Mouse (Mus musculus): ENCODE measurements at regions not wholly inside any gene's neighbourhood (a gene's known extent, or its start where the extent isn't known, plus 50 kb on each side); places are given as distances from the start of the nearest gene placed in this dataset.

DNA sequence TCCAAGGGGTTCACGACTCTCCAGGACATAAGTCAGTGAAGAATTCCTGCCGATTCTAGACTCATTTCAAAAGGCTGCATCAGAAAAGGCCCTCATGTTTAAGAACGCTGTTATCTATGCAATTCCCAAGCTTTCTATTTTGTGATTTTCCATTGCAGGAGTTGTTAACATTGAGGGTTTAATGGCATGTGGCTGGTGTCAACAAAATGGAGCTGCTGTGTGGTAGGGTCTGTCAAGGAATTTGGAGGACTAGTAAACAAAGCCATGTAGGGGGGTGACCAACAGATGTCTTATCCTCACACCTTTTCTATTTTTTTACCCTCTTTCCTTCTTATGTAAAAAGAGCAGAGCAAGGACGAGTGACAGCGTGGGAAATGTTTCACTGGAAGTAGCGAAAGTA is 186.9 kb upstream of the Ccdc122 start:
- 76% methylated on average over 6 of the region's 6 CpGs for WGBS
- no peak for DNase-seq (ENCODE audit: low spot score)

DNA sequence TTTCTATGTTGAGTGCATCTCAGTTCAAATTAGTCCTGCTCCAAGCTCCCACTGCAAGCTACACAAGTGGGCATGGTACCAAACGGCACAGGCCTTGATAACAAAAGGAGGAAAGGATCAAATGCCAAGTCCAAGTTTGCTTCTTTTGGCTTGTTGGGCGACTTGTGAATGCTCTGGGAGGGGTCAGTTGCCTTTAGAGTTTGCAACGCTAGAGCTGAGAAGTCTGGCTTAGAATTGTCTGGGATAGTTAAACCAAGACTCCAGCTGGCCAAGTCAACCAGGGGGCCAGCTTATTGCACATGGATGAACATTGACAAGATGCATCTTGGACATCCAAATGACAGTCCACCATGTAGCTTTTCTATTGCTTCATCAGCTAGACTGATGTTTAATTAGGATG is 187.5 kb upstream of the Ccdc122 start:
- H3K9me3 ChIP-seq (ENCODE audit: control insufficient read depth, low read length) = no peaks in the 10 kb centered on the region
- no peak for DNase-seq (ENCODE audit: low spot score)
- no peak for ATAC-seq (ENCODE audit: low FRiP score)
- 56% methylated on average over 3 of the region's 3 CpGs for WGBS
- no peak overlapping the region for H3K9ac ChIP-seq
- no peaks in the 10 kb centered on the region for H3K4me1 ChIP-seq (replicated peaks; ENCODE audit: control insufficient read depth, insufficient read depth, low read length)
- H3K4me3 ChIP-seq (replicated peaks; ENCODE audit: low read length) = no peak overlapping the region
- no peak overlapping the region for H3K4me2 ChIP-seq (replicated peaks)
- H3K27me3 ChIP-seq (ENCODE audit: control insufficient read depth, insufficient read depth, low read length) = no peaks in the 10 kb centered on the region
- H3K27ac ChIP-seq = no peak overlapping the region
- no peaks in the 10 kb centered on the region for H3K36me3 ChIP-seq (replicated peaks; ENCODE audit: control insufficient read depth, insufficient read depth)

More for the DNA sequence above, 186.9 kb upstream of the Ccdc122 start:
- Histone ChIP-seq H3K4me3 (replicated peaks; ENCODE audit: low read length) (no peak overlapping the region), H3K4me2 (replicated peaks) (no peak overlapping the region), H3K4me1 (replicated peaks; ENCODE audit: control insufficient read depth, insufficient read depth, low read length) (no peaks in the 10 kb centered on the region), H3K27ac (no peak overlapping the region), H3K36me3 (replicated peaks; ENCODE audit: control insufficient read depth, insufficient read depth) (no peaks in the 10 kb centered on the region), H3K27me3 (ENCODE audit: control insufficient read depth, insufficient read depth, low read length) (no peaks in the 10 kb centered on the region), H3K9me3 (ENCODE audit: control insufficient read depth, low read length) (no peaks in the 10 kb centered on the region), H3K9ac (no peak overlapping the region)
- no peak for ATAC-seq (ENCODE audit: low FRiP score)

DNA sequence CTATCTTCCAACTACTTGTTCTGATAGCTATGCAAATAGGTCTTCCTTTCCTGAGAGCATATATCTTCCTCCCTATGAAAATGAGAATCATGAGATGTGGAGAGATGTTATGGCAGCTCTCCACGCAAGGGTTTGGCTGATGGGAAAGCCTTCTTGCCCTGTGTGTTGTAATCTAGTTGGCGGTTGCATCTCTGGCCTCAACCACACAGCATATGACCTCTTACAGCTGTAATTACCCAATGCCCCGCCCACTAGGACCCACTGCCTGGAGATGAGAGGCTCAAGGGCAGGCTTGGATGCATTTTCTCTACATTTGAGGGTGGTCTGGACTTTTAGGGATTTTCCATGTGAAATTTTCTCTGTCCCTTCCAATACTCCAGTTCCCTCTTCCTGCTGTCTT is 190.9 kb upstream of the Ccdc122 start:
- ATAC-seq (ENCODE audit: low FRiP score) = no peak
- Histone ChIP-seq H3K9me3 (ENCODE audit: control insufficient read depth, low read length) (no peaks in the 10 kb centered on the region), H3K4me1 (replicated peaks; ENCODE audit: control insufficient read depth, insufficient read depth, low read length) (no peaks in the 10 kb centered on the region), H3K9ac (no peak overlapping the region), H3K36me3 (replicated peaks; ENCODE audit: control insufficient read depth, insufficient read depth) (no peaks in the 10 kb centered on the region), H3K27me3 (ENCODE audit: control insufficient read depth, insufficient read depth, low read length) (no peaks in the 10 kb centered on the region), H3K27ac (no peak overlapping the region), H3K4me3 (replicated peaks; ENCODE audit: low read length) (no peak overlapping the region), H3K4me2 (replicated peaks) (no peak overlapping the region)
- no peak for DNase-seq (ENCODE audit: low spot score)
- 82% methylated on average over 3 of the region's 3 CpGs for WGBS

DNA sequence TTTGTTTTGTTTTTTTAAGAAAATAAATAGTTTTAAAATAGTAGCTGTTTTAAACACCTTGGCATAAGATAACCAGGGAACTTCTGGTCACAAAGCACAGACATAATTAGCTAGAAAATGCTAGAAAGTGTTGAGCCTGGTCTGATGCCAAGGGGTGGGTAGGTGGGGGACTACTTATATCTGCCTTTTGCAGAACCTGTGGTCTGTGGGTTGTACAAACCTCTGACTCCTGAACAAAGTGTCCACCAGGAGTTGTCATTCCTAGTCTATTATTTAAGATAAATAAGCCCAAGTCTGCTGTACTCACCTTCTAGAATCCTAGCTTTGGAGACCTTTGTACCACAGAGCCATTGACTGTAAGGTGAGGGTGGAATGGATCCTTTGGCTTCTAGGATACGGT is 191.9 kb upstream of the Ccdc122 start:
- WGBS = 87% methylated on average over 1 of the region's 1 CpGs
- no peak overlapping the region for H3K9ac ChIP-seq
- no peaks in the 10 kb centered on the region for H3K36me3 ChIP-seq (replicated peaks; ENCODE audit: control insufficient read depth, insufficient read depth)
- H3K27ac ChIP-seq = no peak overlapping the region
- no peak overlapping the region for H3K4me3 ChIP-seq (replicated peaks; ENCODE audit: low read length)
- no peaks in the 10 kb centered on the region for H3K4me1 ChIP-seq (replicated peaks; ENCODE audit: control insufficient read depth, insufficient read depth, low read length)
- DNase-seq (ENCODE audit: low spot score) (no peak), ATAC-seq (ENCODE audit: low FRiP score) (no peak)
- H3K9me3 ChIP-seq (ENCODE audit: control insufficient read depth, low read length) = no peaks in the 10 kb centered on the region
- no peak overlapping the region for H3K4me2 ChIP-seq (replicated peaks)
- H3K27me3 ChIP-seq (ENCODE audit: control insufficient read depth, insufficient read depth, low read length) = no peaks in the 10 kb centered on the region

DNA sequence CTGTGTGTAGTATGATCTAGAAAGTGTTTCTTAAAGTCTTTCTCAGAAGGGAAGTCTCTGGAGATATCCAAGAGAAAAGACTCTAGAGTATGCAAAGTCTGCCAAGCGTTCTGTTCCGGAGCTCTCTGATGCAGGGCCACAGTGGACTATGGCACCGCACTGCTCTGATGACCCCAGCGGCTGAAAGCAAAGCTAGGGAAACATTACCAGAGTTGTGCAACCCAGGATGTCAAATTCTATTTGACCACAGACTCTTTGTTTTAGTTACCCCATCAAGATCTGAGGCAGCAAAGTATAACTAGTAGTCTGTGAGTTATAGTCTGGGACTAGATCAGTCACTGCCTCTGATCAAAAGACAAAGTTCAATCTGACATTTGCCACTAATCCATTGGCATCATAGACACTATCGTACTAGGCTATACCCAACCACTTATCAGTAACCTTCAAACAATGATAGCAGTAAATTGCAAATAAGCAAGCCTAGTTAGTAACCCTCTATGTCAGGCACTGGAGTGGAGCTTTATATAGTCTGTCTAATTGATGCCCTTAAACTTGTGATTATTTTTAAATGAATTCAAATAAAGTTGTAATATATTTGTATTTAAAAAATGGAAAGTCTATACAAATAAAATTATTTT is 198.9 kb upstream of the Ccdc122 start:
- DNase-seq (ENCODE audit: low spot score) (no peak), ATAC-seq (ENCODE audit: low FRiP score) (no peak)
- WGBS = 89% methylated on average over 5 of the region's 5 CpGs
- no peak overlapping the region for H3K4me3 ChIP-seq (replicated peaks; ENCODE audit: low read length)
- H3K9ac ChIP-seq = no peak overlapping the region
- no peaks in the 10 kb centered on the region for H3K27me3 ChIP-seq (ENCODE audit: control insufficient read depth, insufficient read depth, low read length)
- H3K9me3 ChIP-seq (ENCODE audit: control insufficient read depth, low read length) = no peaks in the 10 kb centered on the region
- H3K4me1 ChIP-seq (replicated peaks; ENCODE audit: control insufficient read depth, insufficient read depth, low read length) = 0 out of 2 replicates have a peak, but pooled peaks cover 3% of the 10 kb centered on the region
- H3K4me2 ChIP-seq (replicated peaks) = no peak overlapping the region
- no peak overlapping the region for H3K27ac ChIP-seq
- no peaks in the 10 kb centered on the region for H3K36me3 ChIP-seq (replicated peaks; ENCODE audit: control insufficient read depth, insufficient read depth)

DNA sequence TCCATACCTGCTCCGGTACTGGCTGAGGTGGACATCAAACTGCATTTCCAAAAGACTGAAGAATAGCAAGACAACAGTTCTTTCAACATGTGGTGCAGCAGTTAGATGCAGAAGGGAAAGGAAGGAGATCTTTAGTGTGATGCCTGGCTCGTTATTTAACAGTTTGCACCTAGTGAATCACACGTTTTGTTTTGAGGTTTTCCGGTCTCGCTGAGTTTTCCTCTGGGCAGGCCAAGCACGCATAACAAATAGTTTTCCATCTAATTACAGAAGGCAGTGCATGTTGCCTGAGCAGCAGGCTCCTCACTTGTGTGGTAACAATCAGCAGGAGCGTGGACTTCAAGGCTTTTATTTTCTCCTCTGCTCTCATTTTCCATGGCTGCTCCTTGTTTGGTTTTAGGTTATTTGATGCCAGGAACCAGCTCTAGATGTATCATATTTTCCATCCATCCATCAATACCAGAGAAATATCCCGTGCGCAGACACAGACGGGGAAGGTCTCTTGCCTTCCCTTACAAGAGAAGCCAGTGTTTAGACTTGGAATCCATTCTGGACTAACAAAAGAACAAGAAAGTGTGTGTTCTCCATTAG is 199.6 kb upstream of the Ccdc122 start:
- no peak overlapping the region for H3K9ac ChIP-seq
- H3K4me2 ChIP-seq (replicated peaks) = no peak overlapping the region
- 51% methylated on average over 10 of the region's 10 CpGs for WGBS
- no peak overlapping the region; the same call in 1 of the 2 replicates for H3K27ac ChIP-seq
- no peaks in the 10 kb centered on the region for H3K9me3 ChIP-seq (ENCODE audit: control insufficient read depth, low read length)
- H3K27me3 ChIP-seq (ENCODE audit: control insufficient read depth, insufficient read depth, low read length) = no peaks in the 10 kb centered on the region
- H3K36me3 ChIP-seq (replicated peaks; ENCODE audit: control insufficient read depth, insufficient read depth) = no peaks in the 10 kb centered on the region
- H3K4me1 ChIP-seq (replicated peaks; ENCODE audit: control insufficient read depth, insufficient read depth, low read length) = 0 out of 2 replicates have a peak, but pooled peaks cover 3% of the 10 kb centered on the region
- DNase-seq (ENCODE audit: low spot score) (no peak), ATAC-seq (ENCODE audit: low FRiP score) (no peak)
- no peak overlapping the region for H3K4me3 ChIP-seq (replicated peaks; ENCODE audit: low read length)

DNA sequence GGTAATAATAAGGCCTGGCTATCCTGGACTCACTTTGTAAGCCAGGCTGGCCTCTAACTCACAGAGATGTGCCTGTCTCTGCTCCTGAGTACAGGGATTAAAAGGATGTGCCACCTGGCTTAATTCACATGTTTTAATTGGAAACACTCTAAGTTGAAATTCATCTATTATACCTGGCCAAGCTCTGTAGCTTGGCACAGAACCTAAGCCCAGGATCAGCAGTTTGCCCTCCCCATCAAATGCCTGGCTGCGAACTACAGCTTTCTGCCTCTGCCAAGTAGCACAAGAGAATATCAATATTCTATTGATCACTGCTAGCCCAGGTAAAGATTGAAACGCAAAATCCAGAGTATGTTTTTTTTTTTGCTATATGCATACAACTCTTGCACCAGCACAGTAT is 200.3 kb upstream of the Ccdc122 start:
- Histone ChIP-seq H3K4me1 (replicated peaks; ENCODE audit: control insufficient read depth, insufficient read depth, low read length) (0 out of 2 replicates have a peak, but pooled peaks cover 3% of the 10 kb centered on the region), H3K4me2 (replicated peaks) (no peak overlapping the region), H3K4me3 (replicated peaks; ENCODE audit: low read length) (no peak overlapping the region), H3K27ac (no peak overlapping the region), H3K9me3 (ENCODE audit: control insufficient read depth, low read length) (no peaks in the 10 kb centered on the region), H3K27me3 (ENCODE audit: control insufficient read depth, insufficient read depth, low read length) (no peaks in the 10 kb centered on the region), H3K36me3 (replicated peaks; ENCODE audit: control insufficient read depth, insufficient read depth) (no peaks in the 10 kb centered on the region), H3K9ac (no peak overlapping the region)
- ATAC-seq (ENCODE audit: low FRiP score) (no peak), DNase-seq (ENCODE audit: low spot score) (no peak)
- 90% methylated on average over 2 of the region's 2 CpGs for WGBS

DNA sequence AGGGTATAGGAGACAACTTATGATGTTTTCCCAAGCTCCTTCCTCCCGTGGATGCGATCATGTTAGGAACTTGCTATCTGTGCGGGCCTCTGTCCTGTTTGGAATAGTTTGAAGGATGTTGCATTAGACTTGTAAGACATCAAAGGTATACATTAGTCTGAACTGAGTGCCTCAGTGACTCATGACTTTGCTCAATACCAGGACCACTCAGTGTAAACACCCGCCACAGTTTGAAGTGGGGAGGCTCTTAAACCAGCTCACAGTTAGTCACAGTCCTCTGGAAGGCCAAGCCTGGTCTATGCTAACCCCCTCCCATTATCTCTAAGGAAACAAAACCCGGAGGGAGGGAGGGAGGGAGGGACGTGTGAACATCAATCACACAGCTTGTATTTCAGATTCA is 202.5 kb upstream of the Ccdc122 start:
- H3K4me2 ChIP-seq (replicated peaks) = no peak overlapping the region

DNA sequence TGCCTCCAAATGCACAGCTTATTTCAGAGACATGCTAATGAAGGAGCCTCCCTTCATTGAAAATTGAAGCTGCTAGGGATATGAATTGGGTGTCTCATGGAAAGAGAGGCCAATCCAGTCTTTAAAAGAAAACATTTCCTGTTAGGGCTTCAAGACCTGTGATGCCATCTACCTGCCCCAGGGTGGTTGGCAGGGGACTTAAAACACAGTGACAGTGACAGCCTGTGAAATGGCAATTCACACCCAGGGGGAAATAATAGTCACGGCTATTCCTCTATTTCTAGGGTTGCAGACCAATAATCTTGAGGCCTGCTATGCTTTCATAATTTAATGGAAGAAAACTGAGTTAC is 207.4 kb upstream of the Ccdc122 start:
- H3K4me1 ChIP-seq (replicated peaks; ENCODE audit: control insufficient read depth, insufficient read depth, low read length) = 0 out of 2 replicates have a peak, but pooled peaks cover 4% of the 10 kb centered on the region
- 74% methylated on average over 1 of the region's 1 CpGs for WGBS
- no peaks in the 10 kb centered on the region for H3K9me3 ChIP-seq (ENCODE audit: control insufficient read depth, low read length)
- H3K27me3 ChIP-seq (ENCODE audit: control insufficient read depth, insufficient read depth, low read length) = no peaks in the 10 kb centered on the region
- no peak overlapping the region for H3K4me3 ChIP-seq (replicated peaks; ENCODE audit: low read length)
- DNase-seq (ENCODE audit: low spot score) = no peak
- H3K27ac ChIP-seq = no peak overlapping the region
- H3K4me2 ChIP-seq (replicated peaks) = no peak overlapping the region
- ATAC-seq (ENCODE audit: low FRiP score) = no peak
- H3K36me3 ChIP-seq (replicated peaks; ENCODE audit: control insufficient read depth, insufficient read depth) = no peaks in the 10 kb centered on the region
- H3K9ac ChIP-seq = no peak overlapping the region

More for the DNA sequence above, 202.5 kb upstream of the Ccdc122 start:
- H3K9ac ChIP-seq = no peak overlapping the region
- DNase-seq (ENCODE audit: low spot score) (no peak), ATAC-seq (ENCODE audit: low FRiP score) (no peak)
- no peaks in the 10 kb centered on the region for H3K9me3 ChIP-seq (ENCODE audit: control insufficient read depth, low read length)
- no peaks in the 10 kb centered on the region for H3K27me3 ChIP-seq (ENCODE audit: control insufficient read depth, insufficient read depth, low read length)
- H3K27ac ChIP-seq = no peak overlapping the region
- H3K4me3 ChIP-seq (replicated peaks; ENCODE audit: low read length) = no peak overlapping the region
- H3K4me1 ChIP-seq (replicated peaks; ENCODE audit: control insufficient read depth, insufficient read depth, low read length) = 0 out of 2 replicates have a peak, but pooled peaks cover 3% of the 10 kb centered on the region
- H3K36me3 ChIP-seq (replicated peaks; ENCODE audit: control insufficient read depth, insufficient read depth) = no peaks in the 10 kb centered on the region
- WGBS = 70% methylated on average over 6 of the region's 6 CpGs
